Mouse (Mus musculus) embryonic facial prominence, embryonic 14.5 days (tissue): ENCODE data around the gene Prpf19. TPM values are rescaled to one million over a fixed set of nuclear protein-coding genes. Genes with fewer than 3 reads are reported as not detected.

Experiments used
- ATAC-seq: fragments of 200-750 bp; cut with Nextera tagmentation; 2 replicates; pipeline ENCODE4 v1.8.0; 2017; ENCODE audit warnings: low read depth, moderate number of reproducible peaks, moderate TSS enrichment
- DNase-seq: peaks from one replicate; pipeline ENCODE4 v3.0.0-alpha.2; 2015; ENCODE audit warnings: low spot score
- H3K27ac ChIP-seq: fragments of 300-500 bp; sonication (generic); replicated peaks from 2 replicates; pipeline ENCODE4 v1.5.1; 2014; ENCODE audit warnings: low read depth, mild to moderate bottlenecking, low read length, moderate library complexity
- H3K27me3 ChIP-seq: fragments of 300-500 bp; sonication (generic); replicated peaks from 2 replicates; pipeline ENCODE4 v1.6.1; 2014; ENCODE audit warnings: low read length; ENCODE audit not compliant: control insufficient read depth, insufficient read depth
- H3K36me3 ChIP-seq: fragments of 300-500 bp; sonication (generic); 2 replicates; pipeline ENCODE4 v1.6.1; 2014; ENCODE audit warnings: low read length, mixed read lengths; ENCODE audit not compliant: control insufficient read depth, insufficient read depth
- H3K4me1 ChIP-seq: fragments of 300-500 bp; sonication (generic); 2 replicates; pipeline ENCODE4 v1.6.1; 2014; ENCODE audit warnings: antibody characterized with exemption, low read length; ENCODE audit not compliant: control insufficient read depth, insufficient read depth
- H3K4me2 ChIP-seq: fragments of 300-500 bp; sonication (generic); 2 replicates; pipeline ENCODE4 v1.6.1; 2014; ENCODE audit warnings: low read depth, mild to moderate bottlenecking, low read length, moderate library complexity, mixed read lengths
- H3K4me3 ChIP-seq: fragments of 300-500 bp; sonication (generic); 2 replicates; pipeline ENCODE4 v1.5.1; 2014; ENCODE audit warnings: low read depth, mild to moderate bottlenecking, low read length
- H3K9ac ChIP-seq: fragments of 300-500 bp; sonication (generic); 2 replicates; pipeline ENCODE4 v1.6.1; 2014; ENCODE audit warnings: low read depth, mild to moderate bottlenecking, low read length, moderate library complexity, mixed read lengths
- H3K9me3 ChIP-seq: fragments of 300-500 bp; sonication (generic); 2 replicates; pipeline ENCODE4 v1.6.1; 2016; ENCODE audit warnings: low read length; ENCODE audit not compliant: control insufficient read depth
- WGBS: fragments of 180-500 bp; shearing (Covaris S2); extraction: QIAGEN DNeasy Blood & Tissue Kit; methylation state at CpG from one replicate; pipeline ENCODE4 v1.1.7; 2014; 5-methylcytosine and 5-hydroxymethylcytosine counted together
- polyA plus RNA-seq: library from polyadenylated mRNA; unstranded; fragments of >200 nt; fragmentation: Nextera tagmentation; extraction: Ambion mirVana; gene quantifications from 2 replicates; pipeline ENCODE4 v1.2.1, GENCODE M21; 2014

Gene Prpf19
- polyA plus RNA-seq, 1 experiment from 2014 or later: 46.1 TPM

- H3K36me3 ChIP-seq: peaks cover 86% of the 10 kb centered on the region
- no peak overlapping the region for H3K27ac ChIP-seq
- H3K9me3 ChIP-seq: no peaks in the 10 kb centered on the region
- 90% methylated on average over 5 of the region's 5 CpGs for WGBS
- H3K4me3 ChIP-seq: no peak overlapping the region
- ATAC-seq (no peak), DNase-seq (no peak)
- no peak overlapping the region for H3K9ac ChIP-seq
- H3K4me2 ChIP-seq: no peak overlapping the region
- no peaks in the 10 kb centered on the region for H3K27me3 ChIP-seq
- H3K4me1 ChIP-seq: peaks cover 8% of the 10 kb centered on the region
These were observed 6.0 kb downstream of the Prpf19 start for GRCm38 (mm10) chr19:10901046-10901445.

- no peak overlapping the region for H3K4me2 ChIP-seq
- H3K4me1 ChIP-seq: peaks cover 7% of the 10 kb centered on the region
- 84% methylated on average over 5 of the region's 5 CpGs for WGBS
- H3K9ac ChIP-seq: no peak overlapping the region
- H3K36me3 ChIP-seq: peaks cover 75% of the 10 kb centered on the region
- no peak overlapping the region for H3K27ac ChIP-seq
- H3K9me3 ChIP-seq: no peaks in the 10 kb centered on the region
- DNase-seq (no peak), ATAC-seq (no peak)
- no peak overlapping the region for H3K4me3 ChIP-seq
- H3K27me3 ChIP-seq: no peaks in the 10 kb centered on the region
These were observed 9.5 kb downstream of the Prpf19 start for GRCm38 (mm10) chr19:10904512-10904911.

GRCm38 (mm10) chr19:10904927-10905727 lies 10.1 kb downstream of the Prpf19 start:
- no peaks in the 10 kb centered on the region for H3K27me3 ChIP-seq
- WGBS: 65% methylated on average over 7 of the region's 7 CpGs
- H3K27ac ChIP-seq: peak overlapping the region; percentile 52; the same call in 1 of the 2 replicates
- H3K4me2 ChIP-seq: no peak overlapping the region
- peaks cover 69% of the 10 kb centered on the region for H3K36me3 ChIP-seq
- H3K4me3 ChIP-seq: no peak overlapping the region
- peak; percentile 69; the same call in 1 of the 2 replicates for ATAC-seq
- peaks cover 7% of the 10 kb centered on the region for H3K4me1 ChIP-seq
- no peak overlapping the region for H3K9ac ChIP-seq
- DNase-seq: peak; percentile 77
- H3K9me3 ChIP-seq: no peaks in the 10 kb centered on the region

GRCm38 (mm10) chr19:10905728-10906000 lies 10.6 kb downstream of the Prpf19 start:
- DNase-seq (no peak), ATAC-seq (no peak)
- Histone ChIP-seq H3K9me3 (no peaks in the 10 kb centered on the region), H3K27ac (peak overlapping the region; percentile 52; the same call in 1 of the 2 replicates), H3K4me2 (no peak overlapping the region), H3K9ac (no peak overlapping the region), H3K4me3 (no peak overlapping the region), H3K27me3 (no peaks in the 10 kb centered on the region), H3K4me1 (peaks cover 7% of the 10 kb centered on the region), H3K36me3 (peaks cover 63% of the 10 kb centered on the region)
- WGBS: 76% methylated on average over 5 of the region's 5 CpGs

GRCm38 (mm10) chr19:10907891-10908290 lies 12.9 kb downstream of the Prpf19 start:
- H3K36me3 ChIP-seq: peaks cover 41% of the 10 kb centered on the region
- no peak for ATAC-seq
- H3K27ac ChIP-seq: no peak overlapping the region

GRCm38 (mm10) chr19:10909087-10909721 lies 14.2 kb downstream of the Prpf19 start:
- peaks cover 28% of the 10 kb centered on the region for H3K36me3 ChIP-seq
- DNase-seq (peak; percentile 87), ATAC-seq (peak; percentile 67)
- H3K27me3 ChIP-seq: no peaks in the 10 kb centered on the region
- no peak overlapping the region for H3K4me3 ChIP-seq
- H3K9me3 ChIP-seq: no peaks in the 10 kb centered on the region
- H3K9ac ChIP-seq: 0 out of 2 replicates have a peak overlapping the region, but pooled peaks have one; percentile 25
- peaks cover 7% of the 10 kb centered on the region for H3K4me1 ChIP-seq
- H3K4me2 ChIP-seq: no peak overlapping the region
- peak overlapping the region; percentile 84 for H3K27ac ChIP-seq
- WGBS: 38% methylated on average over 6 of the region's 6 CpGs

More at GRCm38 (mm10) chr19:10907891-10908290, 12.9 kb downstream of the Prpf19 start:
- Histone ChIP-seq H3K4me2 (no peak overlapping the region), H3K9ac (no peak overlapping the region), H3K27me3 (no peaks in the 10 kb centered on the region), H3K4me1 (peaks cover 7% of the 10 kb centered on the region), H3K4me3 (no peak overlapping the region), H3K9me3 (no peaks in the 10 kb centered on the region)
- 51% methylated on average over 3 of the region's 3 CpGs for WGBS
- peak; percentile 46 for DNase-seq

- no peak overlapping the region for H3K9ac ChIP-seq
- no peaks in the 10 kb centered on the region for H3K4me1 ChIP-seq
- no peak overlapping the region for H3K4me2 ChIP-seq
- no peak overlapping the region for H3K27ac ChIP-seq
- peak; percentile 21 for DNase-seq
- no peaks in the 10 kb centered on the region for H3K36me3 ChIP-seq
- H3K9me3 ChIP-seq: no peaks in the 10 kb centered on the region
- no peak for ATAC-seq
- 51% methylated on average over 7 of the region's 7 CpGs for WGBS
- H3K4me3 ChIP-seq: no peak overlapping the region
- no peaks in the 10 kb centered on the region for H3K27me3 ChIP-seq
These were observed 19.3 kb downstream of the Prpf19 start for GRCm38 (mm10) chr19:10914291-10914690.

- no peak overlapping the region for H3K27ac ChIP-seq
- no peak overlapping the region for H3K9ac ChIP-seq
- no peaks in the 10 kb centered on the region for H3K9me3 ChIP-seq
- 84% methylated on average over 2 of the region's 2 CpGs for WGBS
- DNase-seq: no peak
- no peak for ATAC-seq
- no peak overlapping the region for H3K4me2 ChIP-seq
- H3K27me3 ChIP-seq: no peaks in the 10 kb centered on the region
- no peaks in the 10 kb centered on the region for H3K4me1 ChIP-seq
- no peak overlapping the region for H3K4me3 ChIP-seq
- H3K36me3 ChIP-seq: no peaks in the 10 kb centered on the region
These were observed 19.8 kb downstream of the Prpf19 start for GRCm38 (mm10) chr19:10914870-10915269.
